Mouse (Mus musculus): ENCODE data around the gene Kctd17.

The Kctd17 gene

DNA sequence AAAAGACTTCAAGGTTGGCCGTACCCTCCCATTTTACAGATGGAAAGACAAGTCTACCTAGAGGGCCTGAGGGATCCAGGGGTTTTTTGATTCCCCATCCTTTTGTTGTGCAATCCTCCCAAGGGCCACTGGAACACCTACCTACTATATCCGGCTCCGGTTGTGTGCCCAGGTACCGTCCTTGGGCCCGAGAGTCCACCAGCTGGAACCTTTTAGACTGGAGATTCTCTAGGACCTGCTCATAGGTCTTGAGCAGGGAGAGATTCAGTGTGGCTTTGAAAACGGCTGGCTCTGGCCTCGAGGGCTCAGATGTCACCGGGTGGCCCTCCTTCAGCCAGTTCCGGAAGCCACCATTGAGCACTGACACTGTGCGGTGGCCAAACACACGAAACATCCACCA, 23.3 kb upstream of the Kctd17 start:
- no peak for DNase-seq (ENCODE audit: low read depth, low spot score)
- no peaks in the 10 kb centered on the region for H3K27me3 ChIP-seq (ENCODE audit: control insufficient read depth, insufficient read depth, low read length, poor library complexity, severe bottlenecking)
- H3K36me3 ChIP-seq (ENCODE audit: control insufficient read depth, insufficient read depth, low read length, poor library complexity, severe bottlenecking), result no peaks in the 10 kb centered on the region

DNA sequence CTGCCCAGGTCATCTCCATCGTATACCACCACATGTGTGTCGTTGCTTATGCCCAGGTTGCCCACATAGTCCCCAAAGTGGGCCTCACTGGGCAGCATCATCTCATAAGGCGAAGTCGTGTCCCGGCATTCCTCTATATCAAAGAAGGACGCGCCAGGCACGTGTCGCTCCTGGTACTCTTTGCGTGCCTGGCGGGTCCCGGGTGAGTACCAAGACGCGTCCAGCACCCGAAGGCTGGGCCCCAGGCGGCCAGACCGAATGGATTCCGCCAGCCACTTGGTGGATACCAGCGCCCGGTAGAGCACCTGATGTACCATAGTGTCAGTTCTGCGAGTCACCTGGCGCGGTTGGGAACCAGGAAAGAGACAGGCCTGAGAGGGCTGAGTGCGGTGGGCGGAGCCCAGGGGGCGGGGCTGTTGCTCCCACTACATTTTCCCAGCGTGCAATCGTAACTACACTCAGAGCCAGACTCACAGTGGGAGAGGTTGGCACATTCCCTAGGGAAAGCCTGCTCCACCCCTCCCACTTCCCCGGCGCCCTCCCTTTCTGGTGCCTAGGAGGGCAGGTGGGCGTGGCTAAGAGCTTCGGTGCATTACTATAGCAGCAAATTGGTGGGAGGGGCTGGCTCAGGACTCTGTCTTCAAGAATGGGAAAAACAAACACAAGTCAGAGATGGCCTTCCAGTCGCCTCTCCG, 22.7 kb upstream of the Kctd17 start, which contains the start of gene Tst:
Gene Tst (minus strand): TSS at position 391 of the 695 bp plus-strand sequence.
- Histone ChIP-seq H3K36me3 (ENCODE audit: control insufficient read depth, insufficient read depth, low read length, poor library complexity, severe bottlenecking) (no peaks in the 10 kb centered on the region), H3K27me3 (ENCODE audit: control insufficient read depth, insufficient read depth, low read length, poor library complexity, severe bottlenecking) (no peaks in the 10 kb centered on the region)
- DNase-seq (ENCODE audit: low read depth, low spot score), result peak; percentile 68

GRCm38 (mm10) chr15:78406293-78406934, 21.9 kb upstream of the Kctd17 start, which contains the start of gene Mpst:
Mpst (plus strand) TSS chr15:78406416.
- H3K27me3 ChIP-seq (ENCODE audit: control insufficient read depth, insufficient read depth, low read length, poor library complexity, severe bottlenecking), result no peaks in the 10 kb centered on the region
- peak; percentile 88 for DNase-seq (ENCODE audit: low read depth, low spot score)

DNA sequence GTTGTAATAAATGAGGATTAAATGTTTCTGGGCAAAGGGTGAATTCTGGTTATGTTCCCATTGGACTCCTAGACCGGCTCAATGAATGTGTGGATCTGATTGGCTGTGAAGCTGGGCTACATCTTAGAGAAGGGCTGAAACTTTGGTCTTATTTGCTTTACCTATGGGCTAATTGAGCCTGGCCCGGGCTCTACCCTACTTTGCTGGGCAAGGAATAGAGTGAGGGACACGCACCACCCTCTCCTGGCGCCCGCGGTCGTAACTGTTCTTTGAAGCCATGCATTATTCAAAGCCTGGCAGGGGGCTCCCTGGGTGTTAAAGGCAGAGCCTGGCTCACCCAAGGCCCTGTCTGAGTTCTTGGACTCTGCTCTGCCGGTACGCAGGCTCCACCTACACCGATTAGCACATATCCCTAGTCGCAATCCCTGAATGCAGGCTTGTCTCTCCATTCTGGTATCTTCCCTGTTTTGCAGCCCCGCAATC, 18.8 kb upstream of the Kctd17 start:
- Histone ChIP-seq H3K36me3 (ENCODE audit: control insufficient read depth, insufficient read depth, low read length, poor library complexity, severe bottlenecking) (peaks cover 2% of the 10 kb centered on the region; the same call in 1 of the 2 replicates), H3K27me3 (ENCODE audit: control insufficient read depth, insufficient read depth, low read length, poor library complexity, severe bottlenecking) (no peaks in the 10 kb centered on the region)
- no peak for DNase-seq (ENCODE audit: low read depth, low spot score)

More at GRCm38 (mm10) chr15:78406293-78406934, 21.9 kb upstream of the Kctd17 start, which contains the start of gene Mpst:
- no peaks in the 10 kb centered on the region for H3K36me3 ChIP-seq (ENCODE audit: control insufficient read depth, insufficient read depth, low read length, poor library complexity, severe bottlenecking)

- no peak for DNase-seq (ENCODE audit: low read depth, low spot score)
- no peaks in the 10 kb centered on the region for H3K27me3 ChIP-seq (ENCODE audit: control insufficient read depth, insufficient read depth, low read length, poor library complexity, severe bottlenecking)
- H3K36me3 ChIP-seq (ENCODE audit: control insufficient read depth, insufficient read depth, low read length, poor library complexity, severe bottlenecking), result peaks cover 2% of the 10 kb centered on the region; the same call in 1 of the 2 replicates
These were observed 15.2 kb upstream of the Kctd17 start for GRCm38 (mm10) chr15:78413083-78413718.

GRCm38 (mm10) chr15:78413719-78414117, 14.6 kb upstream of the Kctd17 start:
- H3K27me3 ChIP-seq (ENCODE audit: control insufficient read depth, insufficient read depth, low read length, poor library complexity, severe bottlenecking), result no peaks in the 10 kb centered on the region
- H3K36me3 ChIP-seq (ENCODE audit: control insufficient read depth, insufficient read depth, low read length, poor library complexity, severe bottlenecking), result peaks cover 2% of the 10 kb centered on the region; the same call in 1 of the 2 replicates
- DNase-seq (ENCODE audit: low read depth, low spot score), result no peak

DNA sequence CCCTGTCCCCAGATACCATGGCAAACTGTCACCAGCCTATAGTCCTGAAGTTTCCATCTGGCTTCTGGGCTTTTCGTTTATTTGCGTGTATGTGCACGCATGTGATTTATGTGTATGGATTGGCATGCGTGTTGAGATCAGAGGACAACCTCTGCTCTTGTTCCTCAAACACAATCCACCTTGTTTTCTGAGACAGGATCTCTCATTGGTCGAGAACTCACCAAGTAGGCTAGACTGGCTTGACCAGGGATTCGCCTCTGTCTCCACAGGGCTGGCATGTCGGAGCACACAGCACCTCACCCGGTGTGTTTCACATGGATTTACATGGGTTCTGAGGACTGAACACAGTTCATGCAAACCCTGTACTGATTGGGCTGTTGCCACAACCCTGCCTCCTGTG, 14.2 kb upstream of the Kctd17 start:
- DNase-seq (ENCODE audit: low read depth, low spot score), result no peak
- H3K27me3 ChIP-seq (ENCODE audit: control insufficient read depth, insufficient read depth, low read length, poor library complexity, severe bottlenecking), result no peaks in the 10 kb centered on the region
- H3K36me3 ChIP-seq (ENCODE audit: control insufficient read depth, insufficient read depth, low read length, poor library complexity, severe bottlenecking), result peaks cover 2% of the 10 kb centered on the region; the same call in 1 of the 2 replicates

DNA sequence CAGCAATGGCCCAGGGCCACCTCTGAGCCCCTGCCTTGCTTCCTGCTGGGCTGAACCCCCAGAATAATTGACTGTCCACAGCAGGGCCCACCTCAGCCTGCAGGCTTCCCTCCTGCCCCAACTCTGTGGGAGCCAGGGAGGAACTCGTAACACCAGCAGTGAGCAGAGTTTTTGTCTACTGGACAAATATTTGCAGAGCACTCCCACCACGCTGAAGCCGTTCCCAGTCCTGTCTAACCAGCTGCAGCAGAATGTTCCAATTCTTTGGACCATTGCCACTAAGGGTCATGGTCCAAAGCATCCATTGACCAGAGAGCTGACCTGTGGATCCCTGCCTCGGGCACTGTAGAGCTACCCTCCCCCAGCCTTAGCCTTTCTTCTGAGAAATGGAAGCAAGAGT, 11.4 kb upstream of the Kctd17 start:
- no peaks in the 10 kb centered on the region for H3K27me3 ChIP-seq (ENCODE audit: control insufficient read depth, insufficient read depth, low read length, poor library complexity, severe bottlenecking)
- H3K36me3 ChIP-seq (ENCODE audit: control insufficient read depth, insufficient read depth, low read length, poor library complexity, severe bottlenecking), result no peaks in the 10 kb centered on the region
- no peak for DNase-seq (ENCODE audit: low read depth, low spot score)

GRCm38 (mm10) chr15:78420395-78420794, 8.0 kb upstream of the Kctd17 start:
- H3K27me3 ChIP-seq (ENCODE audit: control insufficient read depth, insufficient read depth, low read length, poor library complexity, severe bottlenecking), result no peaks in the 10 kb centered on the region
- no peak for DNase-seq (ENCODE audit: low read depth, low spot score)
- H3K36me3 ChIP-seq (ENCODE audit: control insufficient read depth, insufficient read depth, low read length, poor library complexity, severe bottlenecking), result no peaks in the 10 kb centered on the region

GRCm38 (mm10) chr15:78422046-78422956, 6.1 kb upstream of the Kctd17 start:
- Histone ChIP-seq H3K36me3 (ENCODE audit: control insufficient read depth, insufficient read depth, low read length, poor library complexity, severe bottlenecking) (no peaks in the 10 kb centered on the region), H3K27me3 (ENCODE audit: control insufficient read depth, insufficient read depth, low read length, poor library complexity, severe bottlenecking) (no peaks in the 10 kb centered on the region)
- DNase-seq (ENCODE audit: low read depth, low spot score), result peak; percentile 89

DNA sequence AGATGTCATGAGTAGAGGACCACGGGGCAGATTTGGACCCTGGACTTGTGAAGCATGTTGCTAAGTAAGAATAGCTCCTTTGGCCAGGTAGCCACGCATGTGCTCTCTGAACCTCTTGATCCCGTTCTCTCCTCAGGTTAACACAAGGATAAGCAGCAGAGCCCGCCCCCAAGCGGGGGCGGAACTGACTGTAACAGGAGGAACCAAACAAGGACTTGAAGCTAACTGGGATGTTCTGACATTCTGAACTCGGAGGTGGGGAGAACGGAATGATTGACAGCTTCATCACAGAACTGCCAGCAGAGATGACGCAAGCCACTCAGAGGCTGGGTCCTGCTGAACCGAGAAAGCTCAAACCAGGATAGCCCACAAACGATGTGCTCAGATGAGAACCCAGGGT, 3.9 kb upstream of the Kctd17 start:
- no peak for DNase-seq (ENCODE audit: low read depth, low spot score)
- Histone ChIP-seq H3K27me3 (ENCODE audit: control insufficient read depth, insufficient read depth, low read length, poor library complexity, severe bottlenecking) (no peaks in the 10 kb centered on the region; the same call in 1 of the 2 replicates), H3K36me3 (ENCODE audit: control insufficient read depth, insufficient read depth, low read length, poor library complexity, severe bottlenecking) (no peaks in the 10 kb centered on the region)

GRCm38 (mm10) chr15:78425230-78425629, 3.1 kb upstream of the Kctd17 start:
- Histone ChIP-seq H3K27me3 (ENCODE audit: control insufficient read depth, insufficient read depth, low read length, poor library complexity, severe bottlenecking) (no peaks in the 10 kb centered on the region; the same call in 1 of the 2 replicates), H3K36me3 (ENCODE audit: control insufficient read depth, insufficient read depth, low read length, poor library complexity, severe bottlenecking) (no peaks in the 10 kb centered on the region)
- no peak for DNase-seq (ENCODE audit: low read depth, low spot score)

DNA sequence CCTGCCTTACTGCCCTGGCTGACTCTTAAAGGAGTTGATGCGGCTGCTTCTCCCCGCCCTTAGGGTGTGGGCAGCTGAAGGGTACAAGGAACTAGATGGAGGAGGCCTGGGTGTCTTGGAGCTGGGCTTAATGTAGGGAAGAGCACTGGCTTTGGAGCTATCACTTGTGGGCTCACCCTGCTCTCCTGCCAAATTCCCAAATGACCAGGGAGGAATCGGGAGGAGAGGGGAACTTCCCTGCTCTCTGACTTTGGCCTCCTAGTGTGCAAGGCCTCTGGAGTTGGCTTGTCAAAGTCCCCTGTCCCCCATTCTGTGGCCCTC, 735 bp downstream of the Kctd17 start:
- H3K36me3 ChIP-seq (ENCODE audit: control insufficient read depth, insufficient read depth, low read length, poor library complexity, severe bottlenecking), result no peaks in the 10 kb centered on the region
- no peak for DNase-seq (ENCODE audit: low read depth, low spot score)
- no peaks in the 10 kb centered on the region; the same call in 1 of the 2 replicates for H3K27me3 ChIP-seq (ENCODE audit: control insufficient read depth, insufficient read depth, low read length, poor library complexity, severe bottlenecking)
